Mouse (Mus musculus): ENCODE measurements at regions not wholly inside any gene's neighbourhood (a gene's known extent, or its start where the extent isn't known, plus 50 kb on each side); places are given as distances from the start of the nearest gene placed in this dataset.

DNA sequence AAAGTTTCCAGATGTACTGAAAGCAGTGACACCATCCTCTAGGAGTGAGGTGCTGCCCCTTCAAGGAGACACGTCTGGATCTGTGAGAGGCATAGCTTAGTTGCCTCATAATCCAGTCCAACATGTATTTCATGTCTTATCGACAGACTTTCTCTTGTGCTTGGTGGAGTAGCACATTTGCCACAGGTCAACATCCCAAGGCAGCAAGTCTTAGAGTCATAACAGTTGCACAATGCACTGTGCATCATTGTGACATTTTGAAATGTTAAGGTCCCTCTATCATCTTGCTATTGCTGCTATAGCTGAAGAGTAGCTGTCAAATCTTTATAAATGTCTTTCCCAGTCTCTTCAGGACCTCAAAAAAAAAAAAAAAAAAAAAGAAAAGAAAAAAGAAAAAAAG is 905.6 kb downstream of the Gsdmc2 start:
- 92% methylated on average over 2 of the region's 2 CpGs for WGBS
- no peaks in the 10 kb centered on the region for H3K27me3 ChIP-seq (ENCODE audit: control insufficient read depth, insufficient read depth, low read length)
- TF ChIP-seq POLR2A (IDR thresholded peaks at IDR 0.05; ENCODE audit: control insufficient read depth, extremely low read depth, insufficient read depth, low read length, poor library complexity), result no peak
- TF ChIP-seq CTCF (IDR thresholded peaks at IDR 0.05; ENCODE audit: borderline replicate concordance, control insufficient read depth, extremely low read depth, insufficient read depth, low read length, poor library complexity), result no peak

GRCm38 (mm10) chr15:62937756-62938155 is 907.2 kb downstream of the Gsdmc2 start:
- no peaks in the 10 kb centered on the region for H3K4me1 ChIP-seq (replicated peaks; ENCODE audit: control insufficient read depth, insufficient read depth, low read length)
- no peaks in the 10 kb centered on the region for H3K27me3 ChIP-seq (ENCODE audit: control insufficient read depth, insufficient read depth, low read length)
- 89% methylated on average over 4 of the region's 4 CpGs for WGBS
- H3K27ac ChIP-seq (ENCODE audit: control insufficient read depth, insufficient read depth, low read length), result no peak overlapping the region
- H3K4me3 ChIP-seq (ENCODE audit: control insufficient read depth, insufficient read depth, low read length), result no peak overlapping the region
- TF ChIP-seq POLR2A (IDR thresholded peaks at IDR 0.05; ENCODE audit: control insufficient read depth, extremely low read depth, insufficient read depth, low read length, poor library complexity), result no peak
- TF ChIP-seq CTCF (IDR thresholded peaks at IDR 0.05; ENCODE audit: borderline replicate concordance, control insufficient read depth, extremely low read depth, insufficient read depth, low read length, poor library complexity), result no peak
- H3K36me3 ChIP-seq (ENCODE audit: control insufficient read depth, insufficient read depth, low read length), result no peaks in the 10 kb centered on the region
- no peak for DNase-seq

More for the DNA sequence above, 905.6 kb downstream of the Gsdmc2 start:
- DNase-seq, result no peak
- H3K36me3 ChIP-seq (ENCODE audit: control insufficient read depth, insufficient read depth, low read length), result no peaks in the 10 kb centered on the region
- H3K4me1 ChIP-seq (replicated peaks; ENCODE audit: control insufficient read depth, insufficient read depth, low read length), result no peaks in the 10 kb centered on the region
- no peak overlapping the region for H3K27ac ChIP-seq (ENCODE audit: control insufficient read depth, insufficient read depth, low read length)
- no peak overlapping the region for H3K4me3 ChIP-seq (ENCODE audit: control insufficient read depth, insufficient read depth, low read length)

- TF ChIP-seq CTCF (IDR thresholded peaks at IDR 0.05; ENCODE audit: borderline replicate concordance, control insufficient read depth, extremely low read depth, insufficient read depth, low read length, poor library complexity) (no peak), POLR2A (IDR thresholded peaks at IDR 0.05; ENCODE audit: control insufficient read depth, extremely low read depth, insufficient read depth, low read length, poor library complexity) (no peak)
These were observed 910.3 kb downstream of the Gsdmc2 start for GRCm38 (mm10) chr15:62934522-62935189.

DNA sequence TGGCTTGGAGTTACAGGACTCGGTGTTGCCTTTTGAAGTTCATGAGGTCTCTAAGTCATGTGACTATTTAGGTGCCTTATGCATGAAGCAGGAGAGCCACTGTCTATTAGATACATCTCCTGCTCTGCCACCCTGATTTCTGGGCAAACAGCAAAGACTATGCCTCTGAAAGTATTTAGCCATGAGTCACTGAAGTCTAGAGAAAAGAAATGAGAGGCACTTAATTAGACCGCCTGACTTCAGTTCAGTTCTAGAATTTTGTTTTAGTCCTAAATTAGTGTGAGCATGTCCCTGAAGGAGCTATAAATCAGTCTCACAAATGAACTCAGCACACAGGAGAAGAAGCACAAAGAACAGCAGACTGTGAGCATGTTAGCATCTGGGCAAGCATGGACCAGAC is 924.5 kb downstream of the Gsdmc2 start:
- DNase-seq, result no peak
- 98% methylated on average over 2 of the region's 2 CpGs for WGBS
- no peaks in the 10 kb centered on the region for H3K27me3 ChIP-seq (ENCODE audit: control insufficient read depth, insufficient read depth, low read length)
- H3K4me1 ChIP-seq (replicated peaks; ENCODE audit: control insufficient read depth, insufficient read depth, low read length), result no peaks in the 10 kb centered on the region
- no peak for TF ChIP-seq CTCF (IDR thresholded peaks at IDR 0.05; ENCODE audit: borderline replicate concordance, control insufficient read depth, extremely low read depth, insufficient read depth, low read length, poor library complexity)
- no peak for TF ChIP-seq POLR2A (IDR thresholded peaks at IDR 0.05; ENCODE audit: control insufficient read depth, extremely low read depth, insufficient read depth, low read length, poor library complexity)
- no peak overlapping the region for H3K4me3 ChIP-seq (ENCODE audit: control insufficient read depth, insufficient read depth, low read length)
- H3K27ac ChIP-seq (ENCODE audit: control insufficient read depth, insufficient read depth, low read length), result no peak overlapping the region
- H3K36me3 ChIP-seq (ENCODE audit: control insufficient read depth, insufficient read depth, low read length), result no peaks in the 10 kb centered on the region

More at GRCm38 (mm10) chr15:62934522-62935189, 910.3 kb downstream of the Gsdmc2 start:
- DNase-seq, result no peak
- Histone ChIP-seq H3K36me3 (ENCODE audit: control insufficient read depth, insufficient read depth, low read length) (no peaks in the 10 kb centered on the region), H3K4me3 (ENCODE audit: control insufficient read depth, insufficient read depth, low read length) (no peak overlapping the region), H3K4me1 (replicated peaks; ENCODE audit: control insufficient read depth, insufficient read depth, low read length) (no peaks in the 10 kb centered on the region), H3K27ac (ENCODE audit: control insufficient read depth, insufficient read depth, low read length) (no peak overlapping the region), H3K27me3 (ENCODE audit: control insufficient read depth, insufficient read depth, low read length) (no peaks in the 10 kb centered on the region)

DNA sequence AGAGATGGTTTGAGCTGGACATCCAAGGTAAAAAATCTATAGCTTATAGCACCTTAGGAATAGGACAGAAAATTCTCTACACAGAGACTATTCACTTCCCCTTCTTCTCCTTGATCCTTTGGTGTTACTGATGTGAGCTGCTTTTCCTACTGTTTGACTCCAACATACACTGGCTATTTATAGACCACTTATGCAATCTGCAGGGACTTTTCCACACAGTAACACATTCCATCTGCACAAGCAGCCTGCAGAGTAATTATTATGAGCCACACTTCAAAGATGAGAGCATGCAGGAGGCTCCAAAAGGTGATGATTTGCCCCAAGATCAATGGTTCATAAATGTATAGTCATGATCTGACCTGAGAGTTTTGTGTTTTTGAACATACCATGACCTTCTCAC is 925.7 kb downstream of the Gsdmc2 start:
- Histone ChIP-seq H3K4me1 (replicated peaks; ENCODE audit: control insufficient read depth, insufficient read depth, low read length) (no peaks in the 10 kb centered on the region), H3K27ac (ENCODE audit: control insufficient read depth, insufficient read depth, low read length) (no peak overlapping the region), H3K4me3 (ENCODE audit: control insufficient read depth, insufficient read depth, low read length) (no peak overlapping the region), H3K36me3 (ENCODE audit: control insufficient read depth, insufficient read depth, low read length) (no peaks in the 10 kb centered on the region), H3K27me3 (ENCODE audit: control insufficient read depth, insufficient read depth, low read length) (no peaks in the 10 kb centered on the region)
- no peak for DNase-seq
- TF ChIP-seq POLR2A (IDR thresholded peaks at IDR 0.05; ENCODE audit: control insufficient read depth, extremely low read depth, insufficient read depth, low read length, poor library complexity), result no peak
- TF ChIP-seq CTCF (IDR thresholded peaks at IDR 0.05; ENCODE audit: borderline replicate concordance, control insufficient read depth, extremely low read depth, insufficient read depth, low read length, poor library complexity), result no peak

DNA sequence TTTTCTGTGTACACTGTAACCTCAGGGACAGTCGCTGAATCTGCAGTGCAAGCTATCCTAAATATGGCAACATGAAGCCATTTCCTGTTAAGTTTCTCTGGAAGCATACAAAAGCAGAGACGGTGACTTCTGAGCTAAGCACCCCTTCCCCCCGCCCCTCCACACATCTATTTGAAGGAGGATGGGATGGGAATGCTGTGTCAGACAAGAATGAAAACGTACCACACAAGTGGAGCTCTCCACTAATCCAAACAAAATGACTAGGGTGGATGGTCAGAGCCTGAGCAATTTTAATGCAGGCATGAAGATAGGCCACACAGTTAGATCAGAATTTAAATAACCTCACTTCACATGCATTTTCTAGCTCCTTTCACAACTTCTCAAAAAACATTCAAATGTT is 936.6 kb downstream of the Gsdmc2 start:
- DNase-seq, result no peak
- H3K4me1 ChIP-seq (replicated peaks; ENCODE audit: control insufficient read depth, insufficient read depth, low read length), result peaks cover 5% of the 10 kb centered on the region
- no peaks in the 10 kb centered on the region for H3K27me3 ChIP-seq (ENCODE audit: control insufficient read depth, insufficient read depth, low read length)
- H3K27ac ChIP-seq (ENCODE audit: control insufficient read depth, insufficient read depth, low read length), result no peak overlapping the region
- TF ChIP-seq CTCF (IDR thresholded peaks at IDR 0.05; ENCODE audit: borderline replicate concordance, control insufficient read depth, extremely low read depth, insufficient read depth, low read length, poor library complexity) (no peak), POLR2A (IDR thresholded peaks at IDR 0.05; ENCODE audit: control insufficient read depth, extremely low read depth, insufficient read depth, low read length, poor library complexity) (no peak)
- H3K36me3 ChIP-seq (ENCODE audit: control insufficient read depth, insufficient read depth, low read length), result no peaks in the 10 kb centered on the region
- WGBS, result 73% methylated on average over 4 of the region's 4 CpGs
- no peak overlapping the region for H3K4me3 ChIP-seq (ENCODE audit: control insufficient read depth, insufficient read depth, low read length)

- no peak overlapping the region for H3K27ac ChIP-seq (ENCODE audit: control insufficient read depth, insufficient read depth, low read length)
- no peak for TF ChIP-seq POLR2A (IDR thresholded peaks at IDR 0.05; ENCODE audit: control insufficient read depth, extremely low read depth, insufficient read depth, low read length, poor library complexity)
- no peak for TF ChIP-seq CTCF (IDR thresholded peaks at IDR 0.05; ENCODE audit: borderline replicate concordance, control insufficient read depth, extremely low read depth, insufficient read depth, low read length, poor library complexity)
- H3K4me1 ChIP-seq (replicated peaks; ENCODE audit: control insufficient read depth, insufficient read depth, low read length), result peaks cover 8% of the 10 kb centered on the region
- 98% methylated on average over 2 of the region's 2 CpGs for WGBS
- no peak for DNase-seq
- no peak overlapping the region for H3K4me3 ChIP-seq (ENCODE audit: control insufficient read depth, insufficient read depth, low read length)
- H3K36me3 ChIP-seq (ENCODE audit: control insufficient read depth, insufficient read depth, low read length), result no peaks in the 10 kb centered on the region
- no peaks in the 10 kb centered on the region for H3K27me3 ChIP-seq (ENCODE audit: control insufficient read depth, insufficient read depth, low read length)
These were observed 937.8 kb downstream of the Gsdmc2 start for GRCm38 (mm10) chr15:62907181-62907580.
